Mouse (Mus musculus) retina, adult 2 months (tissue): Measurements from ENCODE around the gene Khdc4.
"Not testable (repeated sequence)": the region's sequence is repeated elsewhere in the genome, so short reads cannot be mapped to it uniquely, and the experiment has no call there.

Source experiments
- DNase-seq: peaks from one replicate; pipeline ENCODE4 v3.0.0-alpha.2; 2012; ENCODE audit warnings: low read depth, low spot score

Gene Khdc4

DNA sequence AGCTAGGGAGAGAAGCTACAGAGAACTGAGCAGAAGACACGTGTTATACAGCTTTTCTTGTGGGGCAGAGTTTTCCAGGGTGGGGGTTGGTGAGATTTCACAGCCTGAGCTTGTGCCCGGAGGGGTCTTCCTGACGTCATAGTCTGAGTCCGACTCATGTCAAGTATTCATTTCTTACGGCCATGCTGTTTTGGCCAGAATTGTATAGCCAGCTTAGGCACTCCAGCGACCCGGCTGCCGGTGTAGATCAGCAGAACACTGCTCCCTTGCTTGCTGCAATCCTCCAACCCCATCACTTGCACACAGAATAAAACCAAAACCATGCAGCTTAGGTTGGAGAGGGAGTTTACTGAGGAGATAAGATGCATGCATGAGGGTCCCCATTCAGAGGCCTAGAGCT lies 30.0 kb upstream of the Khdc4 start:
- no peak for DNase-seq

DNA sequence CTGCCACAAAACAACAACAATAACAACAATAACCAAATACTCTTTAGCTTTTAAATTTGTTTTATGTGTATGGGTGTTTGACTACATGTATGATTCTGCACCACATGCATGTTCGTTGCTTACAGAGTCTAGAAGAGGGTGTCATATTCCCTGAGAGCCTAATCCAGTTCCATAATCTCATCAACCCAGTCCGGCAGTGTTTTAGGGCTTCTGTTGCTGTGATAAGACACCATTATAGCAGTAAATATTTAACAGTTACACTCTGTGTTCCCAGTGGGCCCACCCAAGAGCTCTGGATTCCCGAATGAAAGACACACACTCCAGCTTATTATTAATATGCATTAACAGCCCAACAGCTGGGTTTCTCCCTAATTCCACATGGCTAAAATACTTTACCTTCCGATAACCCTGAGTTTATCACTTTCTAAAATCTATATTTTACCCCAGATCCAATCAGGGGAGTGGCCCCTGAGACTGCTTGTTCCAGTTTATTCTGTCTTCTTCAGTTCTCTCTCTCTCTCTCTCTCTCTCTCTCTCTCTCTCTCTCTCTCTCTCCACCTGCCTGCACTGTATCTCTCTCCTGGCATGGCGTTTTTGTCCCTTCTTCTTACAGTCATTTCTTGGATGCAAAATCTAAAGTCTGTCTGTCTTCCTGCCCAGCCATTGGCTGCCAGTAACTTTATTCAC lies 27.0 kb upstream of the Khdc4 start:
- DNase-seq: no peak

DNA sequence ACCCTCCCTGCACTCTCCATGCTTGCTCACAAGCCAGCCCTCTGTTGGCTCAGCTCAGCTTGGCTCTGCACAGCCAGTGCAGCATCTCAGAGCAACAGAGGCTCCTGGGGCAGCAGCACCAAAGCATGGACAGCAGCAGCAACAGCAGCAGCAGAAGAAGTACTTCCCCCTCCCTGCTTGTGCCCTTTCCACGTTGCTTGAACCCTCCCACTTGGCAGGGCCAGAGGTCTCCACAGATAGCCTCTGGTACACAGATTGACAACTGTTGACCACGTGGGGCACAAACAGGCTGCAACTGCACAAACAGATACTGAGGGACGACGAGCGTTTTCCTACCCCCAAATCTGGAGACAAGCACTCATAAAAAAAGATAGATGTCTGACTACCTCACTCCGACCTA lies 25.8 kb upstream of the Khdc4 start:
- DNase-seq: no peak

DNA sequence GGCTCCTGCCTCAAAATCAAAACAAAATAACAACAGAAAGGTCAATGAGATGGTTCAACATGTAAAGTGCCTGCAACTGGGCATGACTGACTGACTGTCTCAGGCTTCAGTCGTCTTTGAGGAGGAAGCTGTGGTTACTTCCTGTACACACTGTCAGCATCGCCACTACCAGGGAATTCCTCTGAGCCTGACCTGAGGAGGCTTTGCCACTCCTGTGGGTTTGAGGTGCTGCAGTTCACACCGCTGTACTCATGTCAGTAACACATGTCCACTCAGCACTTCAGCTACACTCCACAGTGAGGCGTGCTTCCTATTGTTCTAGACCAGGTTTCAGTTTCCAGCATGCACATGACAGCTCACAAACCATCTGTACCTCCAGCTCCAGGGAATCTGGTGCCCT lies 21.5 kb upstream of the Khdc4 start:
- no peak for DNase-seq

- peak; percentile 53 for DNase-seq
These were observed 8.2 kb upstream of the Khdc4 start for GRCm38 (mm10) chr3:88677399-88677798.

DNA sequence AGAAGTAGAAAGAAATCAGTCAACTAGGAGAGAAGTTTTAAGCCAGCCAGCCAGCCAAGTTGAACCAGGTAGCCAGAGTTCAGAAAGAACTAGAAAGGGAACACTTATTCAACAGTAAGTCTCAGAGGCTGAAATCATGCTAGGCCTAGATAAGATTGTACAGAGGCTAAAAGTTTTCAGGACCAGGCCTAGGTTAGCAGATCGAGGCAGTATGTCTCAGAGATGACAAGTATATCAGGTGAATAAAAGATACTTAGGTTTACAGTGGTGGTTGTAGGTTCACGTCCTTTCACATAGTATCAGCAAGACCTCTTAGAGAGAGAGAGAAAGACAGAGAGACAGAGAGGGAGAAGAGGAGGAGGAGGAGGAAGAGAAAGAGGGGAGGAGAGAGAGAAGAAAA lies 1.8 kb upstream of the Khdc4 start:
- no peak for DNase-seq

GRCm38 (mm10) chr3:88684236-88684979 lies 1.2 kb upstream of the Khdc4 start:
- no peak for DNase-seq

DNA sequence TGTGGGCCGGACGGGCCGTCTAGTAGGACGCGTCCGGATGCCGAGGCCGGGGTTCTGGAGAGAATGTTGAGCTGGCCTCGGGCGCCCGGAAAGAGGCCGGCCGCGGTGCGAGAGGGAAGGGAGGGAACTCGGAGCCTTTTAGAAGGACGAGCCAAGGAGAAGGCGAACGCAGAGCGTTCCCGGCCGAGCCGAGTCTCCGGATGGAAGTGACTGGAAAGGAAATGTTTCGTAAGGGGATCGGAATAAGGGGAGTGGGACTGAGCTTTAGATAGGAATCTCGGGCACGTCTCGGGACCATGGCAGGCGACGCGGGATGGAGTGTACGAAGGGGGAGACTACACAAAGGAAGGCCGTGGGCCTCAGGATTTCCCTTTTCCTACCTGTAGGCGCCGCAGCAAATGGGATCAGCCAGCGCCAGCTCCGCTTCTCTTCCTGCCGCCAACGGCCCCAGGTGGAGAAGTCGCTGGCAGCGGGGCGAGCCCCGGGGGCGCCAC lies 402 bp downstream of the Khdc4 start:
- DNase-seq: no peak

DNA sequence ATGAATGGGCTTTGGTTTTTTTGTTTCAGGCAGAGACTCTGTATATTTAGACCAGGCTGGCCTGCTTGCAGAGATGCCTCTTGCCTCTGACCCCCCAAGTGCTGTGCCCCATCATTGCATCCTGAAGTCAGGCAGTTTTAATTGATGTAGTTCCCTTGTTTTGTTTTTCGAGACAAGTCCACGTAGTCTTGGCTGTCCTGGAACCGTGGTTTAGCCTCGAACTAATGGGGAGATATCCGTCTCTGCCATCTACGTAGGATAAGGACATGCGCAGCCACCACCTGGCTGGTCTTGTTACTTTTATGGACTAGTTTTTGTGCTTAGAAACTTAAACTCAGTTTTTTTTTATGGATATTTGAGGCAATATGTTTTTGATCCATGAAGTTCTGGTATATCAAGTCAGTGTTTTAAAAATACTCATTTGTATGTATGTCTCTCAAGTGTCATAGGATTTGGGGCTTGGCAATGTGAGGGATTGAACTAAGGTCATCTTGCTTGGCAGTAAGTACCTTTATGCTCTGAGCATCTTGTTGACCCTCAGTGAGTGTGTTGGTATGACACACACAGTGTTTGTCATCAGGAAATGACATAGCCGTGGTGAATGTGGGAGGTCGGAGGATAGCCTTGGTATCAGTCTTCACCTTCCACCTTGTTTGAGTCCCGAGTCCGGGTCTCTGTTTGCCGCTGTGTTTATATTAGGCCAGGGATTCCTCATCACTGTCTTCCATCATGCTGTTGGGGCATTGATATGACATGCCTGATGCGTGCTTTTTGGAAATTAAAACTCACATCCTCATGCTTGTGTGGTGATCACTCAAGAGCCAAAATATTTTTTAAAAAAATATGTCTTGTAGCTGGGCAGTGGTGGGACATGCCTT lies 1.4 kb downstream of the Khdc4 start:
- no peak for DNase-seq

DNA sequence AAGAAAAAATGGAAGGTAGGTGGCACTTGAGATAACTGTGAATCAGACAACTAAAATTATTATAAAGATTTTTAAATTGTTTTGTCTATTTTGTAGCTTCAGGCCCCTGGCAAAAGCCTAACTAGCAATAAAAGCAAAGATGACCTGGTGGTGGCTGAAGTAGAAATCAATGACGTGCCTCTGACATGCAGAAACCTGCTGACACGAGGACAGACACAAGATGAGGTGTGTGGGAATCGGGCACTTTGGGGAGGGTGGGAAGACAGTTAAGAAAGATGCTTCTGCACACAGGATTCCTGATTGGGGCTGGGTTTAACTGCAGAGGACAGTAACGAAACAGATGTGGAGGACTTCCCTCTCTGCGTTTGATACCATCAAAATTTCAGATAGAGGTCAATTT lies 3.5 kb downstream of the Khdc4 start:
- no peak for DNase-seq

- no peak for DNase-seq
These were observed 9.9 kb downstream of the Khdc4 start for GRCm38 (mm10) chr3:88695545-88695944.

- DNase-seq: no peak
These were observed 12.4 kb downstream of the Khdc4 start for GRCm38 (mm10) chr3:88698051-88698450.

DNA sequence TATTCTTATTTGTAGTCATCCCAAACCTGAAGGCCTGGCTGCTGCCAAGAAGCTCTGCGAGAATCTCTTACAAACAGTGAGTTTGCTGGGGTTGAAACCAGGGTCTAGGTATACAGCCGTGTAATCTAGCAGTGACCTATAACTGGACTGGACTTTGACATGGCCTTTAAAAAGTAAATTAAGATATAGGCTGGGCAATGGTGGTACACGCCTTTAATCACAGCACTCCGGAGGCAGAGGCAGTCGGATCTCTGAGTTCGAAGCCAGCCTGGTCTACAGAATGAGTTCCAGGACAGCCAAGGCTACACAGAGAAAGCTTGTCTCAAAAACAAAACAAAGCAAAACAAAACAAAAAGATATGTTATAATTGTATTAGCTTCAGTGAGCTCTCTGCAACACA lies 13.2 kb downstream of the Khdc4 start:
- DNase-seq: no peak

GRCm38 (mm10) chr3:88700247-88700646 lies 14.6 kb downstream of the Khdc4 start:
- DNase-seq: no peak

DNA sequence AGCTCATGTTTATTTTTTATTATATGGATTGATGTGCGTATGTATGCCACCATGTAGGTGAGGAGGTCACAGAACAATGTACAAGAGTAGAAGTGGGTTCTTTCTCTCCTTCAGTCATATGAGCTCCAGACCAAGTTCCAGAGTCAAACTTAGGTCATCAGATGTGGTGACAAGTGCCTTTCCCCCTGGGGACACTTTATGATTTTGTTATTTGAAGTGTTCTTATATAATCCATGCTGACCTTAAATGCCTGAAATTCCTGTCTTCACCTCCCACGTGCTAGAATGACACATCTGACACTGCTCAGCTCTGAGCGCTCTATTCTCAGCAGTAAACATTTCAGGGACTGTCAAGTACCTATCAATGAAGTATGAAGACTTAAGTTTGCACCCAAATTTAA lies 15.6 kb downstream of the Khdc4 start:
- DNase-seq: no peak

DNA sequence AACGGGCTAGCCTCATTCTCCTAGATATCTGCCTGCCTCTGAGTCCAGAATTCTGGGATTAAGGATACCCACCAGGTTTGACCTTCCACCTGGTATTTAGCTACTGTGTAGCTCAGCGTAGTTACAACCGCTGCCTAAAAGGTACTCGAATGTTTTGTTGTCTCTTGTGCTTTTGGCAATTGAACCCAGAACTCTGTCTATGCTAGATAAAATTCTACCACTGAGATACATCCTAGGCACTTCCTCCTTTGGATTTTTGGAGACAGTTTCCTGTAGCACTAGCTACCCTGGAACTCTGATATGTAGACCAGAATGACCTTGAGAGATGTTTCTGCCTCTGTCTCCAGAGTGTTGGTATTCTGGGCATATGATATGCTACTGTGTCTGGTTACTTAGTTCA lies 28.1 kb downstream of the Khdc4 start:
- no peak for DNase-seq

DNA sequence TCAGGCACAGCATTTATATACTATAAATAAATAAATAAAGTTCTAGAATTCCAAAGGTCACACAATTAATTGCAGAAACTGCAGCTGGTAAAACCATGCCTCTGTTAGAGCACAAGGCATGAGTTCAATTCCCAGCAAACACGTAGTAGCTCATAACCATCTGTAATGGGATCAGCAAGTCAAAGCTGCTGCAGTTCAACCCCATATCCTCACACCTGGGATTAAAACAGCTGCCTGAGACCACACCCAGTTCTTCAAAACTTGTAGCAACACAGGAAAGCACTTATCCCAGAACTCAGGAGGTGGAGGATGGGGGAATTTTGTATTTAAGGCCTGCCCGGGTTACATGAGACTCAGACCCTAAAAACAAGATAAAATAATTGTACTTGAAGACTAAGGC lies 29.1 kb downstream of the Khdc4 start:
- DNase-seq: no peak

GRCm38 (mm10) chr3:88715716-88716115 lies 30.1 kb downstream of the Khdc4 start:
- DNase-seq: not testable (repeated sequence)

- DNase-seq: peak; percentile 70
These were observed 31.0 kb downstream of the Khdc4 start, which contains the start of gene Rit1 for GRCm38 (mm10) chr3:88716399-88717197. Rit1 (plus strand) TSS chr3:88716838.

DNA sequence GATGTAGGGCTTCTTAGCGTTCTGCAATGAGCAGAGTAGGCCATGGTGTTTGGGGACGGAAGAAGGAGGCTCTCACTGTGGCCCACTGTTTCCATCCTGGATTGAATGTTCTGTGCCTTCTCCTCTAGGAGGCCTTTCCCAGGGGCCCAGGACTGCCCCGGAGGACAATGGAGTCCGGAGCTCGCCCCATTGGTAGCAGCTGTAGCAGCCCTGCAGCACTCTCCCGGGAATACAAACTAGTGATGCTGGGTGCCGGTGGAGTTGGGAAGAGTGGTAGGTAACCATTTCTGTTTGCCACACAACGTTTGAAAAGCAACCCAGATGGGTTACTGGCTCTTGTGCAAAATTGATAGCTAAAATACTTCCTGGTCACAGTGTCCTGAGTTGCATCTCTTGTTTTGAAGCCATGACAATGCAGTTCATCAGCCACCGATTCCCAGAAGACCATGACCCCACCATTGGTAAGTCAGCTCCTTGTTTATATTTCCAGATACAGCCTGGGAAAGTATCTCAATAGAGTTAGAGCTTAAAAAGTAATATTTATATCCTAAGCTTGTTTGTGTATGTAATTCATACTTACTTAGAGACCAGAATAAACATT lies 31.7 kb downstream of the Khdc4 start:
- no peak for DNase-seq

DNA sequence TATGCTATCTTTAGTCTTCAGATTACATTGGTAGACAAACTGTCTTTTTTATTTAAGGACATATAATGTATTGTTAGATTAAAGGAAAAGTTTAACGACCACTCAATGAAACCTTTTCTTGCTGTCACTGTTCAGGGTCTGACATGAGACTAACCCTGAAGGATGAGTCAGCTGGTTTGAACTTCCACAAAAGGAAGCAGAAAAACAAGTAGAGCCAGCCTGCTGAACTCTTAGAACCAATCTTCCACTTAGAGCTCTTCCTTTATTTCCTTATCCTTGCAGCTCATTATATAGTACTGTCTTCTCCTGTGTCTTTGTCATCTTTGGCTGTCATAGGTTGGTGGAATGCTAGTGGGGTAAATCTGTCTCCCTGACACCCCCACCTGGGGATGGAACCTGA lies 32.2 kb downstream of the Khdc4 start:
- no peak for DNase-seq
